Mouse (Mus musculus) kidney, postnatal 0 days (tissue): ENCODE data around the gene Podn. TPM values are rescaled to one million over a fixed set of nuclear protein-coding genes. Genes with fewer than 3 reads are reported as not detected.

Experiments
- ATAC-seq: fragments of 200-750 bp; cut with Nextera tagmentation; replicated peaks from 2 replicates; pipeline ENCODE4 v1.8.0; 2017; ENCODE audit warnings: low read depth, moderate number of reproducible peaks, moderate TSS enrichment, moderate library complexity; ENCODE audit not compliant: low FRiP score
- DNase-seq: peaks from one replicate; pipeline ENCODE4 v3.0.0-alpha.2; 2016; ENCODE audit warnings: low spot score
- H3K27ac ChIP-seq: fragments of 300-500 bp; sonication (generic); 2 replicates; pipeline ENCODE4 v1.5.1; 2014; ENCODE audit warnings: mild to moderate bottlenecking
- H3K27me3 ChIP-seq: fragments of 300-500 bp; sonication (generic); 2 replicates; pipeline ENCODE4 v1.6.1; 2014; ENCODE audit warnings: low read length, mixed read lengths; ENCODE audit not compliant: insufficient read depth
- H3K36me3 ChIP-seq: fragments of 300-500 bp; sonication (generic); 2 replicates; pipeline ENCODE4 v1.6.1; 2014; ENCODE audit warnings: low read length, mixed read lengths; ENCODE audit not compliant: insufficient read depth
- H3K4me1 ChIP-seq: fragments of 300-500 bp; sonication (generic); replicated peaks from 2 replicates; pipeline ENCODE4 v1.6.1; 2014; ENCODE audit warnings: antibody characterized with exemption, low read length, mixed read lengths; ENCODE audit not compliant: insufficient read depth
- H3K4me2 ChIP-seq: fragments of 300-500 bp; sonication (generic); 2 replicates; pipeline ENCODE4 v1.6.1; 2014; ENCODE audit warnings: mild to moderate bottlenecking, low read length, moderate library complexity, mixed read lengths
- H3K4me3 ChIP-seq: fragments of 300-500 bp; sonication (generic); replicated peaks from 2 replicates; pipeline ENCODE4 v1.5.1; 2014; ENCODE audit warnings: low read depth, low read length
- H3K9ac ChIP-seq: fragments of 300-500 bp; sonication (generic); 2 replicates; pipeline ENCODE4 v1.6.1; 2014; ENCODE audit warnings: low read depth, low read length
- H3K9me3 ChIP-seq: fragments of 300-500 bp; sonication (generic); replicated peaks from 2 replicates; pipeline ENCODE4 v1.6.1; 2016; ENCODE audit warnings: low read length, inconsistent platforms, mixed read lengths
- CTCF ChIP-seq: IDR thresholded peaks from 2 replicates; pipeline ENCODE4 v1.5.1; 2016; ENCODE audit warnings: antibody characterized with exemption, low read depth, mild to moderate bottlenecking, moderate library complexity
- WGBS: fragments of 180-500 bp; shearing (Covaris S2); extraction: QIAGEN DNeasy Blood & Tissue Kit; methylation state at CpG from one replicate; pipeline ENCODE4 v1.1.7; 2014; 5-methylcytosine and 5-hydroxymethylcytosine counted together
- polyA plus RNA-seq: library from polyadenylated mRNA; unstranded; fragments of >200 nt; fragmentation: Nextera tagmentation; extraction: Ambion mirVana; gene quantifications from 2 replicates; pipeline ENCODE4 v1.2.1, GENCODE M21; 2015

Podn gene
- polyA plus RNA-seq, 1 experiment from 2014 or later, result 1.2 TPM

- H3K4me1 ChIP-seq, result no peaks in the 10 kb centered on the region
- no peak for ATAC-seq
- H3K9me3 ChIP-seq, result no peaks in the 10 kb centered on the region
- TF ChIP-seq CTCF, result no peak
- no peak overlapping the region for H3K4me2 ChIP-seq
- H3K4me3 ChIP-seq, result no peak overlapping the region
- no peaks in the 10 kb centered on the region for H3K27me3 ChIP-seq
- no peak overlapping the region for H3K27ac ChIP-seq
- no peaks in the 10 kb centered on the region for H3K36me3 ChIP-seq
- no peak for DNase-seq
- H3K9ac ChIP-seq, result no peak overlapping the region
- WGBS, result 57% methylated on average over 8 of the region's 8 CpGs
Observed at GRCm38 (mm10) chr4:108008541-108008940, 87.7 kb downstream of the Podn start.

GRCm38 (mm10) chr4:108007532-108008103 lies 88.6 kb downstream of the Podn start:
- Histone ChIP-seq H3K4me3 (no peak overlapping the region), H3K36me3 (no peaks in the 10 kb centered on the region), H3K27ac (no peak overlapping the region), H3K27me3 (no peaks in the 10 kb centered on the region), H3K9ac (no peak overlapping the region), H3K4me1 (no peaks in the 10 kb centered on the region), H3K4me2 (no peak overlapping the region), H3K9me3 (no peaks in the 10 kb centered on the region)
- 79% methylated on average over 7 of the region's 7 CpGs for WGBS
- ATAC-seq (peak; percentile 37; the same call in 1 of the 2 replicates), DNase-seq (no peak)
- TF ChIP-seq CTCF, result no peak

- no peak for TF ChIP-seq CTCF
- no peak overlapping the region for H3K9ac ChIP-seq
- no peak overlapping the region for H3K4me3 ChIP-seq
- DNase-seq (no peak), ATAC-seq (no peak)
- no peaks in the 10 kb centered on the region for H3K9me3 ChIP-seq
- H3K27me3 ChIP-seq, result no peaks in the 10 kb centered on the region
- no peaks in the 10 kb centered on the region for H3K36me3 ChIP-seq
- H3K4me2 ChIP-seq, result no peak overlapping the region
- WGBS, result 63% methylated on average over 7 of the region's 7 CpGs
- no peak overlapping the region for H3K27ac ChIP-seq
- no peaks in the 10 kb centered on the region for H3K4me1 ChIP-seq
Observed at GRCm38 (mm10) chr4:108005328-108005727, 90.9 kb downstream of the Podn start.

GRCm38 (mm10) chr4:107999380-107999779 lies 96.9 kb downstream of the Podn start:
- 0 out of 2 replicates have a peak, but pooled peaks cover 8% of the 10 kb centered on the region for H3K4me1 ChIP-seq
- DNase-seq, result peak; percentile 21
- TF ChIP-seq CTCF, result no peak
- no peaks in the 10 kb centered on the region for H3K36me3 ChIP-seq
- ATAC-seq, result no peak
- H3K4me2 ChIP-seq, result no peak overlapping the region
- no peak overlapping the region for H3K9ac ChIP-seq
- H3K4me3 ChIP-seq, result no peak overlapping the region
- no peak overlapping the region for H3K27ac ChIP-seq
- 86% methylated on average over 1 of the region's 1 CpGs for WGBS
- H3K27me3 ChIP-seq, result no peaks in the 10 kb centered on the region
- H3K9me3 ChIP-seq, result no peaks in the 10 kb centered on the region

- H3K36me3 ChIP-seq, result no peaks in the 10 kb centered on the region
- ATAC-seq, result 0 out of 2 replicates have a peak, but pooled peaks have one; percentile 25
- no peaks in the 10 kb centered on the region for H3K27me3 ChIP-seq
- DNase-seq, result peak; percentile 45
- no peak overlapping the region for H3K4me2 ChIP-seq
- H3K4me1 ChIP-seq, result 0 out of 2 replicates have a peak, but pooled peaks cover 8% of the 10 kb centered on the region
- no peak overlapping the region for H3K9ac ChIP-seq
- WGBS, result 16% methylated on average over 11 of the region's 11 CpGs
- H3K9me3 ChIP-seq, result no peaks in the 10 kb centered on the region
- no peak overlapping the region for H3K4me3 ChIP-seq
- H3K27ac ChIP-seq, result no peak overlapping the region
- TF ChIP-seq CTCF, result no peak
Observed at GRCm38 (mm10) chr4:107998641-107999332, 97.5 kb downstream of the Podn start.

- DNase-seq (no peak), ATAC-seq (no peak)
- Histone ChIP-seq H3K9me3 (no peaks in the 10 kb centered on the region), H3K36me3 (no peaks in the 10 kb centered on the region), H3K4me2 (no peak overlapping the region), H3K9ac (no peak overlapping the region), H3K4me1 (0 out of 2 replicates have a peak, but pooled peaks cover 8% of the 10 kb centered on the region), H3K27me3 (no peaks in the 10 kb centered on the region), H3K4me3 (no peak overlapping the region), H3K27ac (no peak overlapping the region)
- WGBS, result 95% methylated on average over 9 of the region's 9 CpGs
- no peak for TF ChIP-seq CTCF
Observed at GRCm38 (mm10) chr4:107996418-107996986, 99.7 kb downstream of the Podn start.
